10 mouse cellular contexts compared by ENCODE assay signal in genomic region chr9:60757817-60758216, GRCm38 (mm10). TPM values are rescaled to one million over a fixed set of nuclear protein-coding genes. Genes with fewer than 3 reads are reported as not detected.
DNase-seq lines count a peak whose midpoint lies in the region; ATAC-seq and TF ChIP-seq lines count a peak whose summit lies in the region.
"Had no signal": no experiment of that assay in that cellular context is flagged by ENCODE, and none has a peak within 500 bp of the region (broad histone marks: within the 10 kb centered on the region; RNA-seq: fewer than 3 reads in every experiment).

No protein-coding gene starts in this region.

- TF ChIP-seq CTCF in midbrain, postnatal 0 days (IDR thresholded peaks at IDR 0.05): no peak

- ATAC-seq in midbrain, embryonic 11.5 days (ENCODE audit: low FRiP score): no peak
- no peak for ATAC-seq in midbrain, postnatal 0 days (ENCODE audit: low FRiP score)
- ATAC-seq in kidney, embryonic 16.5 days (ENCODE audit: low FRiP score, low TSS enrichment): peak; percentile 79
- no peak for ATAC-seq in cerebellum, adult (ENCODE audit: insufficient number of reproducible peaks, low FRiP score, low TSS enrichment)
- ATAC-seq in forebrain, embryonic 12.5 days (ENCODE audit: low FRiP score): no peak

- no peaks in the 10 kb centered on the region for H3K4me1 ChIP-seq in midbrain, embryonic 11.5 days (ENCODE audit: control insufficient read depth, insufficient read depth, low read length)
- no peaks in the 10 kb centered on the region for H3K4me1 ChIP-seq in midbrain, postnatal 0 days (ENCODE audit: insufficient read depth, low read length)
- peaks cover 27% of the 10 kb centered on the region for H3K4me1 ChIP-seq in kidney, embryonic 16.5 days (ENCODE audit: insufficient read depth, low read length)
- H3K4me1 ChIP-seq in forebrain, embryonic 12.5 days: no peaks in the 10 kb centered on the region

- H3K9ac ChIP-seq in midbrain, embryonic 11.5 days (ENCODE audit: low read length): no peak overlapping the region
- H3K9ac ChIP-seq in midbrain, postnatal 0 days (replicated peaks; ENCODE audit: low read length, poor library complexity, severe bottlenecking): no peak overlapping the region
- no peak overlapping the region for H3K9ac ChIP-seq in kidney, embryonic 16.5 days (replicated peaks; ENCODE audit: low read length)
- H3K9ac ChIP-seq in forebrain, embryonic 12.5 days: no peak overlapping the region
- H3K9ac ChIP-seq: limb, embryonic 12.5 days had no signal

- WGBS in midbrain, embryonic 11.5 days: 59% methylated on average over 5 of the region's 5 CpGs
- 74% methylated on average over 5 of the region's 5 CpGs for WGBS in midbrain, postnatal 0 days
- WGBS in kidney, embryonic 16.5 days: 8% methylated on average over 5 of the region's 5 CpGs
- WGBS in forebrain, embryonic 12.5 days: 73% methylated on average over 5 of the region's 5 CpGs

- no peaks in the 10 kb centered on the region for H3K9me3 ChIP-seq in midbrain, embryonic 11.5 days (ENCODE audit: control insufficient read depth, low read length)
- H3K9me3 ChIP-seq in midbrain, postnatal 0 days (ENCODE audit: low read length): no peaks in the 10 kb centered on the region
- H3K9me3 ChIP-seq in kidney, embryonic 16.5 days (ENCODE audit: low read length): 0 out of 2 replicates have a peak, but pooled peaks cover 3% of the 10 kb centered on the region
- H3K9me3 ChIP-seq in forebrain, embryonic 12.5 days: no peaks in the 10 kb centered on the region
- H3K9me3 ChIP-seq: limb, embryonic 12.5 days had no signal

- intact Hi-C loops in left cerebral cortex, postnatal 14 days (cut with DNase I): loop anchor here (2.0 to 5.0 kb wide), 2 partner anchors 59 to 101 kb away; no protein-coding TSS in a partner anchor

- no peak overlapping the region for H3K27ac ChIP-seq in midbrain, embryonic 11.5 days (ENCODE audit: low read depth, low read length)
- no peak overlapping the region for H3K27ac ChIP-seq in midbrain, postnatal 0 days (ENCODE audit: low read depth, low read length)
- peak overlapping the region; percentile 62; the same call in 1 of the 2 replicates for H3K27ac ChIP-seq in kidney, embryonic 16.5 days (ENCODE audit: low read length)
- H3K27ac ChIP-seq in forebrain, embryonic 12.5 days: no peak overlapping the region
- H3K27ac ChIP-seq: limb, embryonic 12.5 days had no signal

- H3K27me3 ChIP-seq in midbrain, embryonic 11.5 days (ENCODE audit: control insufficient read depth, insufficient read depth, low read length): no peaks in the 10 kb centered on the region
- H3K27me3 ChIP-seq in midbrain, postnatal 0 days (ENCODE audit: insufficient read depth, low read length): no peaks in the 10 kb centered on the region
- no peaks in the 10 kb centered on the region for H3K27me3 ChIP-seq in kidney, embryonic 16.5 days (ENCODE audit: insufficient read depth, low read length)
- H3K27me3 ChIP-seq in forebrain, embryonic 12.5 days: no peaks in the 10 kb centered on the region
- H3K27me3 ChIP-seq: limb, embryonic 12.5 days had no signal

- H3K4me3 ChIP-seq in midbrain, embryonic 11.5 days (ENCODE audit: low read depth, low read length): no peak overlapping the region
- no peak overlapping the region for H3K4me3 ChIP-seq in midbrain, postnatal 0 days (ENCODE audit: low read depth, low read length)
- no peak overlapping the region for H3K4me3 ChIP-seq in kidney, embryonic 16.5 days (ENCODE audit: low read length)
- H3K4me3 ChIP-seq in forebrain, embryonic 12.5 days (replicated peaks): no peak overlapping the region
- H3K4me3 ChIP-seq: limb, embryonic 12.5 days had no signal

- DNase-seq in midbrain, embryonic 11.5 days (ENCODE audit: low spot score, missing footprints): peak; percentile 81
- DNase-seq in midbrain, postnatal 0 days (ENCODE audit: low spot score): no peak
- peak; percentile 44 for DNase-seq in heart, adult 8-10 months (ENCODE audit: low spot score)
- peak; percentile 67 for DNase-seq in yolk sac, embryonic 10.5 days (ENCODE audit: low spot score)
- no peak for DNase-seq in left cerebral cortex, postnatal 14 days (ENCODE audit: low spot score in 2 of 2)

- no peaks in the 10 kb centered on the region for H3K36me3 ChIP-seq in midbrain, embryonic 11.5 days (ENCODE audit: control insufficient read depth, insufficient read depth, low read length)
- H3K36me3 ChIP-seq in midbrain, postnatal 0 days (ENCODE audit: insufficient read depth, low read length): no peaks in the 10 kb centered on the region
- H3K36me3 ChIP-seq in kidney, embryonic 16.5 days (ENCODE audit: insufficient read depth, low read length): no peaks in the 10 kb centered on the region
- no peaks in the 10 kb centered on the region for H3K36me3 ChIP-seq in forebrain, embryonic 12.5 days (replicated peaks)
- H3K36me3 ChIP-seq: limb, embryonic 12.5 days had no signal

- H3K4me2 ChIP-seq in midbrain, embryonic 11.5 days: no peak overlapping the region
- no peak overlapping the region for H3K4me2 ChIP-seq in midbrain, postnatal 0 days (ENCODE audit: low read depth, low read length, poor library complexity, severe bottlenecking)
- H3K4me2 ChIP-seq in kidney, embryonic 16.5 days (replicated peaks; ENCODE audit: low read depth, low read length): no peak overlapping the region
- no peak overlapping the region for H3K4me2 ChIP-seq in forebrain, embryonic 12.5 days
- H3K4me2 ChIP-seq: limb, embryonic 12.5 days had no signal

RNA-seq across cellular contexts. Expression of gene Uaca, which starts 36.5 kb away (rescaled TPM):
- polyA plus RNA-seq in midbrain, embryonic 11.5 days (2014; fragmentation: Nextera tagmentation; extraction: Ambion mirVana): 26.7 and 27.9 TPM in 2 replicates
- total RNA-seq in midbrain, postnatal 0 days (2014; rRNA removed): 6.1 and 8.9 TPM in 2 replicates
- 10.8 and 11.5 TPM in 2 replicates for polyA plus RNA-seq in midbrain, postnatal 0 days (2015; fragmentation: Nextera tagmentation; extraction: Ambion mirVana)
- 10 to 100 TPM; 47.1 to 58.4 (median 50.7) TPM for total RNA-seq in heart, adult 8-10 months (2022)
- polyA plus RNA-seq in kidney, embryonic 16.5 days (2015; fragmentation: Nextera tagmentation; extraction: Ambion mirVana): 38.0 and 40.4 TPM in 2 replicates
- 32.4 and 32.5 TPM in 2 replicates for polyA plus RNA-seq in forebrain, embryonic 12.5 days (2016; fragmentation: Nextera tagmentation; extraction: Ambion mirVana)
- total RNA-seq in left cerebral cortex, postnatal 14 days (2021): 10 to 100 TPM; 10.9 to 12.3 TPM

RNA-seq across cellular contexts. Expression of gene Larp6, which starts 45.0 kb away (rescaled TPM):
- 2.5 and 2.9 TPM in 2 replicates for polyA plus RNA-seq in midbrain, embryonic 11.5 days (2014; fragmentation: Nextera tagmentation; extraction: Ambion mirVana)
- 37.3 and 42.6 TPM in 2 replicates for total RNA-seq in midbrain, postnatal 0 days (2014; rRNA removed)
- polyA plus RNA-seq in midbrain, postnatal 0 days (2015; fragmentation: Nextera tagmentation; extraction: Ambion mirVana): 30.4 and 31.4 TPM in 2 replicates
- 1 to 10 TPM; 1.1 to 2.0 (median 1.7) TPM for total RNA-seq in heart, adult 8-10 months (2022)
- 1.6 and 1.7 TPM in 2 replicates for polyA plus RNA-seq in kidney, embryonic 16.5 days (2015; fragmentation: Nextera tagmentation; extraction: Ambion mirVana)
- polyA plus RNA-seq in forebrain, embryonic 12.5 days (2016; fragmentation: Nextera tagmentation; extraction: Ambion mirVana): 2.2 and 3.0 TPM in 2 replicates
- 10 to 100 TPM; 34.8 to 35.5 TPM for total RNA-seq in left cerebral cortex, postnatal 14 days (2021)
- total RNA-seq: neutrophil, adult 5-6 weeks had no signal

Comparison
In these comparisons a context has a peak if more than half of its experiments do, and no peak if none do; other contexts are left out.
1. DNase-seq: peak in midbrain, embryonic 11.5 days (single experiment), heart, adult 8-10 months (single experiment) and yolk sac, embryonic 10.5 days (single experiment); none in midbrain, postnatal 0 days (single experiment) and left cerebral cortex, postnatal 14 days (0 of 2).